Mouse (Mus musculus) CH12.LX (cell line): ENCODE measurements at regions not wholly inside any gene's neighbourhood (a gene's known extent, or its start where the extent isn't known, plus 50 kb on each side); places are given as distances from the start of the nearest gene placed in this dataset.

Source experiments
- DNase-seq: peaks from one replicate; pipeline ENCODE4 v3.0.0-alpha.2; 2013; ENCODE audit errors: extremely low read depth
- H3K27ac ChIP-seq: 2 replicates; pipeline ENCODE4 v1.5.1; 2012; ENCODE audit warnings: low read depth, mild to moderate bottlenecking, control low read depth, moderate library complexity; ENCODE audit not compliant: insufficient read depth
- H3K27me3 ChIP-seq: replicated peaks from 2 replicates; pipeline ENCODE3; 2012; ENCODE audit warnings: inconsistent platforms
- H3K36me3 ChIP-seq, 2 experiments: replicated peaks in 1 of 2; 2 replicates each; pipeline versions ENCODE3 to v1.6.1; 2012; ENCODE audit warnings: inconsistent platforms in 1 of 2, low read length in 1 of 2, mild to moderate bottlenecking in 1 of 2, mixed read lengths in 1 of 2, moderate library complexity in 1 of 2; ENCODE audit not compliant: control insufficient read depth in 1 of 2, insufficient read depth in 1 of 2
- H3K4me1 ChIP-seq, 2 experiments: 2 replicates each; pipeline ENCODE4 v1.6.1; 2012; ENCODE audit warnings: inconsistent platforms in 1 of 2, moderate library complexity in 1 of 2; ENCODE audit not compliant: insufficient read depth in 2 of 2, control insufficient read depth in 1 of 2
- H3K4me2 ChIP-seq: 2 replicates; pipeline ENCODE4 v1.6.1; 2012; ENCODE audit warnings: low read depth, mild to moderate bottlenecking, control low read depth; ENCODE audit not compliant: poor library complexity, insufficient read depth, severe bottlenecking
- H3K4me3 ChIP-seq, 3 experiments: fragments of 150-350 bp in 1 of 3; sonication (generic) in 1 of 3; replicated peaks in 1 of 3; 2 replicates each; pipeline versions ENCODE3 to v1.5.1; 2011 to 2012; ENCODE audit warnings: low read depth in 2 of 3, low read length in 2 of 3, mild to moderate bottlenecking in 2 of 3, moderate library complexity in 2 of 3, control low read depth in 1 of 3, improper control_type of control experiment in 1 of 3, inconsistent platforms in 1 of 3, mixed read lengths in 1 of 3; ENCODE audit not compliant: poor library complexity in 1 of 3
- H3K79me2 ChIP-seq: replicated peaks from 2 replicates; pipeline ENCODE4 v1.6.1; 2012; ENCODE audit warnings: mild to moderate bottlenecking, moderate library complexity; ENCODE audit not compliant: control insufficient read depth, poor library complexity, insufficient read depth, severe bottlenecking; ENCODE audit errors: extremely low read depth
- H3K9ac ChIP-seq: 2 replicates; pipeline ENCODE4 v1.6.1; 2012; ENCODE audit warnings: low read depth, mild to moderate bottlenecking, control low read depth, moderate library complexity; ENCODE audit not compliant: insufficient read depth
- H3K9me3 ChIP-seq: replicated peaks from 2 replicates; pipeline ENCODE3; 2012; ENCODE audit warnings: low read length, inconsistent platforms, mixed read lengths
- BHLHE40 ChIP-seq: IDR thresholded peaks from 2 replicates; pipeline ENCODE4 v1.6.1; 2011; ENCODE audit warnings: mild to moderate bottlenecking, low read depth, low read length, improper control_type of control experiment
- CHD1 ChIP-seq: IDR thresholded peaks from 2 replicates; pipeline ENCODE4 v1.6.1; 2012; ENCODE audit warnings: low read depth, low read length, improper control_type of control experiment, inconsistent platforms
- E2F4 ChIP-seq: IDR thresholded peaks from 2 replicates; pipeline ENCODE4 v1.6.1; 2011; ENCODE audit warnings: low read depth, low read length, improper control_type of control experiment; ENCODE audit not compliant: insufficient replicate concordance
- ELF1 ChIP-seq: IDR thresholded peaks from 2 replicates; pipeline ENCODE4 v1.6.1; 2014; ENCODE audit warnings: low read depth, mild to moderate bottlenecking, inconsistent platforms, low read length, improper control_type of control experiment
- ETS1 ChIP-seq: conservative IDR thresholded peaks from 2 replicates; pipeline ENCODE4 v1.6.1; 2012; ENCODE audit warnings: low read depth, mild to moderate bottlenecking, inconsistent platforms, low read length, improper control_type of control experiment, moderate library complexity
- GABPA ChIP-seq: IDR thresholded peaks from 2 replicates; pipeline ENCODE4 v1.6.1; 2012; ENCODE audit warnings: low read depth, low read length, improper control_type of control experiment, inconsistent platforms; ENCODE audit not compliant: insufficient replicate concordance
- IRF4 ChIP-seq: IDR thresholded peaks from 2 replicates; pipeline ENCODE4 v1.6.1; 2014; ENCODE audit warnings: low read depth, mild to moderate bottlenecking, inconsistent platforms, low read length, improper control_type of control experiment
- JUN ChIP-seq: IDR thresholded peaks from 2 replicates; pipeline ENCODE4 v1.6.1; 2011; ENCODE audit warnings: low read depth, mild to moderate bottlenecking, low read length, improper control_type of control experiment, moderate library complexity; ENCODE audit not compliant: insufficient read depth
- JUND ChIP-seq: conservative IDR thresholded peaks from 2 replicates; pipeline ENCODE4 v1.6.1; 2011; ENCODE audit warnings: low read depth, low read length, improper control_type of control experiment
- KAT2A ChIP-seq: IDR thresholded peaks from 2 replicates; pipeline ENCODE4 v1.6.1; 2012; ENCODE audit warnings: low read length, improper control_type of control experiment, inconsistent platforms; ENCODE audit not compliant: insufficient replicate concordance
- MAZ ChIP-seq: IDR thresholded peaks from 2 replicates; pipeline ENCODE4 v1.6.1; 2012; ENCODE audit warnings: low read depth, mild to moderate bottlenecking, inconsistent platforms, low read length, improper control_type of control experiment, moderate library complexity
- MEF2A ChIP-seq: IDR thresholded peaks from 2 replicates; pipeline ENCODE4 v1.6.1; 2014; ENCODE audit warnings: low read depth, mild to moderate bottlenecking, inconsistent platforms, low read length, improper control_type of control experiment, borderline replicate concordance
- MXI1 ChIP-seq: IDR thresholded peaks from 2 replicates; pipeline ENCODE4 v1.6.1; 2011; ENCODE audit warnings: mild to moderate bottlenecking, low read depth, low read length, improper control_type of control experiment
- NELFE ChIP-seq: IDR thresholded peaks from 2 replicates; pipeline ENCODE4 v1.6.1; 2011; ENCODE audit warnings: low read depth, low read length, improper control_type of control experiment
- NRF1 ChIP-seq: IDR thresholded peaks from 2 replicates; pipeline ENCODE4 v1.6.1; 2014; ENCODE audit warnings: low read depth, mild to moderate bottlenecking, inconsistent platforms, low read length, improper control_type of control experiment, moderate library complexity
- PAX5 ChIP-seq: IDR thresholded peaks from 2 replicates; pipeline ENCODE4 v1.6.1; 2012; ENCODE audit warnings: low read length, inconsistent platforms, mixed read lengths
- POLR2AphosphoS2 ChIP-seq: IDR thresholded peaks from 2 replicates; pipeline ENCODE4 v1.6.1; 2011; ENCODE audit warnings: low read depth, low read length, improper control_type of control experiment
- RAD21 ChIP-seq: IDR thresholded peaks from 2 replicates; pipeline ENCODE4 v1.6.1; 2011; ENCODE audit warnings: low read depth, mild to moderate bottlenecking, low read length, improper control_type of control experiment, moderate library complexity
- RCOR1 ChIP-seq: conservative IDR thresholded peaks from 2 replicates; pipeline ENCODE4 v1.6.1; 2012; ENCODE audit warnings: low read depth, mild to moderate bottlenecking, inconsistent platforms, low read length, improper control_type of control experiment
- SIN3A ChIP-seq: IDR thresholded peaks from 2 replicates; pipeline ENCODE4 v1.6.1; 2012; ENCODE audit warnings: low read length, improper control_type of control experiment, inconsistent platforms
- SMC3 ChIP-seq: IDR thresholded peaks from 2 replicates; pipeline ENCODE4 v1.6.1; 2011; ENCODE audit warnings: low read depth, low read length, improper control_type of control experiment
- TBP ChIP-seq: conservative IDR thresholded peaks from 2 replicates; pipeline ENCODE4 v1.6.1; 2011; ENCODE audit warnings: low read depth, low read length, improper control_type of control experiment
- TCF12 ChIP-seq: IDR thresholded peaks from 2 replicates; pipeline ENCODE4 v1.6.1; 2014; ENCODE audit warnings: low read depth, mild to moderate bottlenecking, inconsistent platforms, low read length, improper control_type of control experiment
- UBTF ChIP-seq: IDR thresholded peaks from 2 replicates; pipeline ENCODE4 v1.6.1; 2012; ENCODE audit warnings: low read depth, mild to moderate bottlenecking, inconsistent platforms, low read length, improper control_type of control experiment, moderate library complexity
- USF1 ChIP-seq: IDR thresholded peaks from 2 replicates; pipeline ENCODE4 v1.6.1; 2014; ENCODE audit warnings: low read depth, mild to moderate bottlenecking, inconsistent platforms, low read length, improper control_type of control experiment
- USF2 ChIP-seq: conservative IDR thresholded peaks from 2 replicates; pipeline ENCODE4 v1.6.1; 2011; ENCODE audit warnings: low read depth, low read length, improper control_type of control experiment
- ZC3H11A ChIP-seq: IDR thresholded peaks from 2 replicates; pipeline ENCODE4 v1.6.1; 2012; ENCODE audit warnings: low read depth, mild to moderate bottlenecking, inconsistent platforms, low read length, improper control_type of control experiment
- ZKSCAN1 ChIP-seq: IDR thresholded peaks from 2 replicates; pipeline ENCODE4 v1.6.1; 2012; ENCODE audit warnings: low read depth, inconsistent platforms, low read length, improper control_type of control experiment, borderline replicate concordance
- ZMIZ1 ChIP-seq: IDR thresholded peaks from 2 replicates; pipeline ENCODE4 v1.6.1; 2012; ENCODE audit warnings: low read depth, mild to moderate bottlenecking, inconsistent platforms, low read length, improper control_type of control experiment
- ZNF384 ChIP-seq: IDR thresholded peaks from 2 replicates; pipeline ENCODE4 v1.6.1; 2012; ENCODE audit warnings: low read depth, low read length, improper control_type of control experiment, inconsistent platforms
- dilution Hi-C: fragments of 300-500 bp; cut with MboI; formaldehyde crosslinking; loops from 2 replicates; pipeline ENCODE4 v1.14.3; 2020; ENCODE audit warnings: low sequenced_read_pairs; ENCODE audit not compliant: extremely low pct_unique_long_range_greater_than_20kb, extremely low pct_ligation_motif_present
- in situ Hi-C: fragments of 300-500 bp; cut with MboI; formaldehyde crosslinking; loops from 3 replicates; pipeline ENCODE4 v1.14.3; 2019; ENCODE audit warnings: low sequenced_read_pairs, low pct_ligation_motif_present, low pct_unique_long_range_greater_than_20kb, mixed read lengths

- H3K79me2 ChIP-seq: no peaks in the 10 kb centered on the region
- no peak overlapping the region for H3K27ac ChIP-seq
- H3K27me3 ChIP-seq: no peaks in the 10 kb centered on the region
- H3K4me2 ChIP-seq: no peak overlapping the region
- dilution Hi-C loops: no loop called here
- H3K4me3 ChIP-seq: no peak overlapping the region
- no peak overlapping the region for H3K9ac ChIP-seq
- H3K9me3 ChIP-seq: no peaks in the 10 kb centered on the region
- no peaks in the 10 kb centered on the region for H3K36me3 ChIP-seq
- DNase-seq: no peak
- TF ChIP-seq PAX5: no peak
- no peak for TF ChIP-seq ELF1
- TF ChIP-seq NRF1: no peak
- no peak for TF ChIP-seq RCOR1
- no peak for TF ChIP-seq ZKSCAN1
- no peak for TF ChIP-seq ZMIZ1
- no peak for TF ChIP-seq KAT2A
- TF ChIP-seq TBP: no peak
- no peak for TF ChIP-seq ETS1
- no peak for TF ChIP-seq ZC3H11A
- TF ChIP-seq USF2: no peak
- TF ChIP-seq BHLHE40: no peak
- no peak for TF ChIP-seq NELFE
- no peak for TF ChIP-seq JUND
- TF ChIP-seq E2F4: no peak
- TF ChIP-seq MXI1: no peak
- TF ChIP-seq USF1: no peak
- in situ Hi-C loops: no loop called here
- no peaks in the 10 kb centered on the region for H3K4me1 ChIP-seq
These were observed 438.9 kb upstream of the Nr2f1 start for GRCm38 (mm10) chr13:78638462-78638861.

DNA sequence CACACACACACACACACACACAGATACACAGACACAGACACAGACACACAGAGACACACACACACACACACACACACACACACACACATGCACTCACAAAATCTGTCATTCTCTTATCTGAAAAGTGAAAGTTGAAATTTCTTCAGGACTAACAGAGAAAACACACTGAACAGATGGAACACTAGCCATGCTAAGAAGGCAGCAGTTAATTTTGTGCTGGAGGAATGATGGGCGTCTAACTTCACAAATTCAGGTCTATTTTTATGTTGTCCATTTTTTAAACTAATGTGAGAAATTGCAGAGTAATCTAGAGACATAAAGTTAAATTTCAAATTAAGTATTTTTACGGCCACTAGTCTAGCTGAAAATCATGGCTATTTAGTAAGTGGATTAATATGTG, 432.1 kb upstream of the Nr2f1 start:
- TF ChIP-seq MXI1: no peak
- no peak for TF ChIP-seq IRF4
- TF ChIP-seq SIN3A: no peak
- TF ChIP-seq JUN: no peak
- no peak for TF ChIP-seq SMC3
- no peak for TF ChIP-seq MAZ
- TF ChIP-seq ZNF384: no peak
- TF ChIP-seq RCOR1: no peak
- no peak for TF ChIP-seq TCF12
- no peak for TF ChIP-seq TBP
- no peak for TF ChIP-seq UBTF
- no peak for TF ChIP-seq POLR2AphosphoS2
- no peak for TF ChIP-seq KAT2A
- TF ChIP-seq E2F4: no peak
- TF ChIP-seq MEF2A: no peak
- no peak for TF ChIP-seq GABPA
- no peak for TF ChIP-seq RAD21
- TF ChIP-seq BHLHE40: no peak
- no peak for TF ChIP-seq CHD1
- dilution Hi-C loops: no loop called here

More for the DNA sequence above, 432.1 kb upstream of the Nr2f1 start:
- H3K36me3 ChIP-seq: no peaks in the 10 kb centered on the region
- no peak overlapping the region for H3K9ac ChIP-seq
- H3K27ac ChIP-seq: no peak overlapping the region
- no peaks in the 10 kb centered on the region for H3K79me2 ChIP-seq
- H3K4me3 ChIP-seq: no peak overlapping the region
- no peaks in the 10 kb centered on the region for H3K27me3 ChIP-seq
- DNase-seq: no peak
- H3K4me1 ChIP-seq: no peaks in the 10 kb centered on the region
- no peak overlapping the region for H3K4me2 ChIP-seq
- in situ Hi-C loops: no loop called here
- no peaks in the 10 kb centered on the region for H3K9me3 ChIP-seq
